ENCODE assay signal across 27 mouse cellular contexts in genomic region chr5:8885837-8886236, GRCm38 (mm10).
"Had no signal": no experiment of that assay in that cellular context is flagged by ENCODE, and none has a peak within 500 bp of the region (broad histone marks: within the 10 kb centered on the region; RNA-seq: fewer than 3 reads in every experiment).

No protein-coding gene starts in this region.

- H3K4me1 ChIP-seq: embryonic facial prominence, embryonic 10.5 days; embryonic facial prominence, embryonic 12.5 days; embryonic facial prominence, embryonic 13.5 days; embryonic facial prominence, embryonic 15.5 days; forebrain, embryonic 10.5 days; forebrain, embryonic 12.5 days; forebrain, embryonic 13.5 days; forebrain, embryonic 15.5 days had no signal

- H3K4me3 ChIP-seq: embryonic facial prominence, embryonic 10.5 days; embryonic facial prominence, embryonic 12.5 days; embryonic facial prominence, embryonic 13.5 days; embryonic facial prominence, embryonic 15.5 days; erythroblast, embryonic 14.5 days; forebrain, embryonic 10.5 days; forebrain, embryonic 12.5 days; forebrain, embryonic 13.5 days; forebrain, embryonic 15.5 days; gastrocnemius, adult 2 months; heart, adult 2 months had no signal

- H3K4me2 ChIP-seq: embryonic facial prominence, embryonic 12.5 days; embryonic facial prominence, embryonic 13.5 days; embryonic facial prominence, embryonic 15.5 days; forebrain, embryonic 12.5 days; forebrain, embryonic 13.5 days; forebrain, embryonic 15.5 days had no signal

- H3K36me3 ChIP-seq: embryonic facial prominence, embryonic 10.5 days; embryonic facial prominence, embryonic 12.5 days; embryonic facial prominence, embryonic 13.5 days; embryonic facial prominence, embryonic 15.5 days; forebrain, embryonic 10.5 days; forebrain, embryonic 12.5 days; forebrain, embryonic 15.5 days had no signal

- ATAC-seq: forebrain, embryonic 13.5 days; forebrain, embryonic 14.5 days; forebrain, embryonic 15.5 days; forebrain, embryonic 16.5 days; forebrain, postnatal 0 days had no signal

- H3K9ac ChIP-seq: embryonic facial prominence, embryonic 12.5 days; embryonic facial prominence, embryonic 13.5 days; embryonic facial prominence, embryonic 15.5 days; forebrain, embryonic 12.5 days; forebrain, embryonic 13.5 days; forebrain, embryonic 15.5 days; forebrain, postnatal 0 days had no signal

- DNase-seq: cerebellum, adult 8-10 months; cerebellum, adult 9-10 months; cerebellum, adult 9-11 months; cerebellum, postnatal 10 days; cerebellum, postnatal 14 days; cerebellum, postnatal 25 days; cerebellum, postnatal 36 days; embryo, embryonic 11 days; forebrain, postnatal 0 days; gastrocnemius, adult 2 months; gastrocnemius, postnatal 10 days; gastrocnemius, postnatal 14 days; gastrocnemius, postnatal 25 days; gastrocnemius, postnatal 36 days; heart, adult 18-20 months; heart, adult 2 months had no signal

- H3K9me3 ChIP-seq: embryonic facial prominence, embryonic 12.5 days; embryonic facial prominence, embryonic 15.5 days; forebrain, embryonic 15.5 days had no signal

- H3K27ac ChIP-seq: embryonic facial prominence, embryonic 10.5 days; embryonic facial prominence, embryonic 12.5 days; embryonic facial prominence, embryonic 13.5 days; embryonic facial prominence, embryonic 15.5 days; forebrain, embryonic 10.5 days; forebrain, embryonic 12.5 days; forebrain, embryonic 13.5 days; forebrain, embryonic 15.5 days; gastrocnemius, adult 2 months; heart, adult 2 months had no signal

- H3K27me3 ChIP-seq: embryonic facial prominence, embryonic 12.5 days; embryonic facial prominence, embryonic 13.5 days; embryonic facial prominence, embryonic 15.5 days; forebrain, embryonic 12.5 days; forebrain, embryonic 13.5 days; forebrain, embryonic 15.5 days had no signal
